ENCODE assay signal across 9 mouse cellular contexts in the genomic region with DNA sequence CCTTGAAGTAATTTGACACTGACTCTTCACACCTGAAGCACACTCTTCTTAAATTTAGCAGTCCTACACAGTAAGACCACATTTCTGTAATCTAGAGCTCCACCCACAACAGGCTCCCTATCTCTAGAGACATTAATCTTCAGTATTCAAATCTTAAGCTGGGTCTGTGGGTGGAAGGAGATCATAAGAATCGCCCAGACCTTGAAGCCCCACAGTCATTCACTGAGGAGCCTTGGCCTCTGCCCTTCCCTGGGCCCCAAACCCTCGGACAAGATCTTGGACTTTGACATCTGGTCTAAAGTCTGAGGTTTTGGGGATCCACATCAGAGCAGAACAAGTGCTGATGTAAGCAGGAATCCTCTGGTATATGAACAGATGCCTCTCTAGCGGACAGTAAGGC. TPM values are rescaled to one million over a fixed set of nuclear protein-coding genes. Genes with fewer than 3 reads are reported as not detected.
A peak's percentile ranks its signal among the peaks of the same experiment; 100 is the strongest.
DNase-seq lines count a peak whose midpoint lies in the region; ATAC-seq and TF ChIP-seq lines count a peak whose summit lies in the region.
"Had no signal": no experiment of that assay in that cellular context is flagged by ENCODE, and none has a peak within 500 bp of the region (broad histone marks: within the 10 kb centered on the region; RNA-seq: fewer than 3 reads in every experiment).

No protein-coding gene starts in this region.

- H3K4me3 ChIP-seq in neural tube, embryonic 11.5 days (ENCODE audit: low read depth, low read length): no peak overlapping the region
- peak overlapping the region; percentile 74 for H3K4me3 ChIP-seq in forebrain, embryonic 13.5 days
- H3K4me3 ChIP-seq in liver, embryonic 11.5 days (ENCODE audit: low read depth, low read length): peak overlapping the region; percentile 59
- H3K4me3 ChIP-seq in stomach, postnatal 0 days (ENCODE audit: low read depth, low read length): peak overlapping the region; percentile 75

- TF ChIP-seq EP300 in stomach, postnatal 0 days (optimal IDR thresholded peaks at IDR 0.05): no peak

- 48% methylated on average over 3 of the region's 3 CpGs for WGBS in neural tube, embryonic 11.5 days
- WGBS in forebrain, embryonic 13.5 days: 54% methylated on average over 3 of the region's 3 CpGs
- 35% methylated on average over 3 of the region's 3 CpGs for WGBS in liver, embryonic 11.5 days
- 59% methylated on average over 3 of the region's 3 CpGs for WGBS in stomach, postnatal 0 days

- ATAC-seq in neural tube, embryonic 11.5 days (ENCODE audit: insufficient read depth, low FRiP score, low TSS enrichment): no peak
- ATAC-seq in forebrain, embryonic 13.5 days: no peak
- ATAC-seq in liver, embryonic 11.5 days (replicated peaks; ENCODE audit: low FRiP score): peak; percentile 53
- ATAC-seq in stomach, postnatal 0 days (ENCODE audit: low FRiP score, low TSS enrichment): no peak

- TF ChIP-seq CTCF in stomach, postnatal 0 days (IDR thresholded peaks at IDR 0.05; ENCODE audit: low read depth): no peak

- H3K9ac ChIP-seq in neural tube, embryonic 11.5 days (ENCODE audit: low read length): no peak overlapping the region
- no peak overlapping the region for H3K9ac ChIP-seq in forebrain, embryonic 13.5 days
- H3K9ac ChIP-seq in liver, embryonic 11.5 days (ENCODE audit: low read depth, low read length): peak overlapping the region; percentile 77
- peak overlapping the region; percentile 87; the same call in 1 of the 2 replicates for H3K9ac ChIP-seq in stomach, postnatal 0 days (ENCODE audit: low read length)

- H3K4me2 ChIP-seq in neural tube, embryonic 11.5 days (ENCODE audit: low read depth): peak overlapping the region; percentile 98
- peak overlapping the region; percentile 91 for H3K4me2 ChIP-seq in forebrain, embryonic 13.5 days
- peak overlapping the region; percentile 99 for H3K4me2 ChIP-seq in liver, embryonic 11.5 days
- peak overlapping the region; percentile 99 for H3K4me2 ChIP-seq in stomach, postnatal 0 days (replicated peaks; ENCODE audit: low read depth)

- no peaks in the 10 kb centered on the region for H3K4me1 ChIP-seq in neural tube, embryonic 11.5 days (ENCODE audit: control insufficient read depth, insufficient read depth, low read length)
- peaks cover 6% of the 10 kb centered on the region; the same call in 1 of the 2 replicates for H3K4me1 ChIP-seq in forebrain, embryonic 13.5 days
- peaks cover 37% of the 10 kb centered on the region for H3K4me1 ChIP-seq in liver, embryonic 11.5 days (replicated peaks; ENCODE audit: control insufficient read depth, insufficient read depth, low read length)
- H3K4me1 ChIP-seq in stomach, postnatal 0 days (replicated peaks; ENCODE audit: control insufficient read depth, insufficient read depth): no peaks in the 10 kb centered on the region

- H3K9me3 ChIP-seq in neural tube, embryonic 11.5 days (ENCODE audit: control insufficient read depth, low read length): no peaks in the 10 kb centered on the region
- H3K9me3 ChIP-seq in forebrain, embryonic 13.5 days (replicated peaks): no peaks in the 10 kb centered on the region
- H3K9me3 ChIP-seq in liver, embryonic 11.5 days (ENCODE audit: control insufficient read depth, low read length): no peaks in the 10 kb centered on the region
- H3K9me3 ChIP-seq in stomach, postnatal 0 days (ENCODE audit: control insufficient read depth, low read length): no peaks in the 10 kb centered on the region

- no peak overlapping the region for H3K27ac ChIP-seq in neural tube, embryonic 11.5 days (ENCODE audit: low read depth, low read length)
- H3K27ac ChIP-seq in forebrain, embryonic 13.5 days: no peak overlapping the region
- H3K27ac ChIP-seq in liver, embryonic 11.5 days (ENCODE audit: low read depth, low read length): peak overlapping the region; percentile 79
- no peak overlapping the region for H3K27ac ChIP-seq in stomach, postnatal 0 days (replicated peaks)

- H3K27me3 ChIP-seq in neural tube, embryonic 11.5 days (ENCODE audit: control insufficient read depth, insufficient read depth, low read length): 0 out of 2 replicates have a peak, but pooled peaks cover 3% of the 10 kb centered on the region
- peaks cover 22% of the 10 kb centered on the region for H3K27me3 ChIP-seq in forebrain, embryonic 13.5 days
- H3K27me3 ChIP-seq in liver, embryonic 11.5 days (replicated peaks; ENCODE audit: control insufficient read depth, insufficient read depth, low read length): peaks cover 7% of the 10 kb centered on the region; the same call in 1 of the 2 replicates
- H3K27me3 ChIP-seq in stomach, postnatal 0 days (ENCODE audit: control insufficient read depth, insufficient read depth, low read length): no peaks in the 10 kb centered on the region

- no peaks in the 10 kb centered on the region for H3K36me3 ChIP-seq in neural tube, embryonic 11.5 days (ENCODE audit: control insufficient read depth, insufficient read depth, low read length)
- no peaks in the 10 kb centered on the region for H3K36me3 ChIP-seq in forebrain, embryonic 13.5 days (ENCODE audit: poor library complexity, severe bottlenecking)
- H3K36me3 ChIP-seq in liver, embryonic 11.5 days (ENCODE audit: control insufficient read depth, insufficient read depth, low read length): no peaks in the 10 kb centered on the region
- H3K36me3 ChIP-seq in stomach, postnatal 0 days (ENCODE audit: control insufficient read depth, insufficient read depth, low read length): no peaks in the 10 kb centered on the region

- no peak for DNase-seq in neural tube, embryonic 11.5 days (ENCODE audit: low spot score)
- DNase-seq in neural tube, embryonic 10.5 days (ENCODE audit: extremely low spot score, low spot score): no peak
- no peak for DNase-seq in liver, embryonic 11.5 days (ENCODE audit: low spot score)
- DNase-seq in stomach, postnatal 0 days (ENCODE audit: low spot score): no peak
- DNase-seq in urinary bladder, adult 2 months (ENCODE audit: low spot score): no peak
- no peak for DNase-seq in adrenal gland, adult 18-20 months (ENCODE audit: low spot score in 2 of 2)
- DNase-seq in right cerebral cortex, adult 2 months (ENCODE audit: low spot score in 2 of 2): no peak
- DNase-seq: layer of hippocampus, postnatal 36 days had no signal

RNA-seq across cellular contexts. Expression of gene A930018P22Rik, which starts 1.0 kb away (rescaled TPM):
- not detected in 2 replicates for polyA plus RNA-seq in neural tube, embryonic 11.5 days (2014; fragmentation: Nextera tagmentation; extraction: Ambion mirVana)
- not detected in 2 replicates for polyA plus RNA-seq in forebrain, embryonic 13.5 days (2015; fragmentation: Nextera tagmentation; extraction: Ambion mirVana)
- polyA plus RNA-seq in liver, embryonic 11.5 days (2014; fragmentation: Nextera tagmentation; extraction: Ambion mirVana): 0.23 TPM in 1 of 2 replicates, not detected in the other
- 0.47 and 0.53 TPM in 2 replicates for polyA plus RNA-seq in stomach, postnatal 0 days (2015; fragmentation: Nextera tagmentation; extraction: Ambion mirVana)
- 0.09 and 0.12 TPM in 2 replicates for polyA plus RNA-seq in urinary bladder, adult 2 months (2012; rRNA removed)
- total RNA-seq in adrenal gland, adult 18-20 months (2021): 1 to 10 TPM in 1 of 2 experiments, under 1 TPM in 1; 0.89 to 1.5 TPM
- total RNA-seq: layer of hippocampus, postnatal 36 days had no signal

RNA-seq across cellular contexts. Expression of gene Cd59a, which starts 27.9 kb away (rescaled TPM):
- polyA plus RNA-seq in neural tube, embryonic 11.5 days (2014; fragmentation: Nextera tagmentation; extraction: Ambion mirVana): 29.1 and 32.5 TPM in 2 replicates
- polyA plus RNA-seq in forebrain, embryonic 13.5 days (2015; fragmentation: Nextera tagmentation; extraction: Ambion mirVana): 7.9 and 8.1 TPM in 2 replicates
- polyA plus RNA-seq in liver, embryonic 11.5 days (2014; fragmentation: Nextera tagmentation; extraction: Ambion mirVana): 73.4 and 77.6 TPM in 2 replicates
- polyA plus RNA-seq in stomach, postnatal 0 days (2015; fragmentation: Nextera tagmentation; extraction: Ambion mirVana): 58.4 and 59.6 TPM in 2 replicates
- 122 and 131 TPM in 2 replicates for polyA plus RNA-seq in urinary bladder, adult 2 months (2012; rRNA removed)
- total RNA-seq in adrenal gland, adult 18-20 months (2021): 100 to 1,000 TPM in 1 of 2 experiments, 10 to 100 TPM in 1; 99.7 to 107 TPM

RNA-seq across cellular contexts. Expression of gene Cd59b, which starts 53.9 kb away (rescaled TPM):
- 3.5 and 4.8 TPM in 2 replicates for polyA plus RNA-seq in neural tube, embryonic 11.5 days (2014; fragmentation: Nextera tagmentation; extraction: Ambion mirVana)
- 1.2 and 2.4 TPM in 2 replicates for polyA plus RNA-seq in forebrain, embryonic 13.5 days (2015; fragmentation: Nextera tagmentation; extraction: Ambion mirVana)
- polyA plus RNA-seq in liver, embryonic 11.5 days (2014; fragmentation: Nextera tagmentation; extraction: Ambion mirVana): 8.7 and 10.6 TPM in 2 replicates
- polyA plus RNA-seq in stomach, postnatal 0 days (2015; fragmentation: Nextera tagmentation; extraction: Ambion mirVana): 5.5 and 6.4 TPM in 2 replicates
- polyA plus RNA-seq in urinary bladder, adult 2 months (2012; rRNA removed): 17.4 and 18.2 TPM in 2 replicates
- 10 to 100 TPM; 13.0 TPM for total RNA-seq in adrenal gland, adult 18-20 months (2021)

RNA-seq across cellular contexts. Expression of gene Gm10799, which starts 55.2 kb away (rescaled TPM):
- not detected in 2 replicates for polyA plus RNA-seq in neural tube, embryonic 11.5 days (2014; fragmentation: Nextera tagmentation; extraction: Ambion mirVana)
- not detected in 2 replicates for polyA plus RNA-seq in forebrain, embryonic 13.5 days (2015; fragmentation: Nextera tagmentation; extraction: Ambion mirVana)
- not detected in 2 replicates for polyA plus RNA-seq in liver, embryonic 11.5 days (2014; fragmentation: Nextera tagmentation; extraction: Ambion mirVana)
- not detected in 2 replicates for polyA plus RNA-seq in stomach, postnatal 0 days (2015; fragmentation: Nextera tagmentation; extraction: Ambion mirVana)
- not detected in 2 replicates for polyA plus RNA-seq in urinary bladder, adult 2 months (2012; rRNA removed)
- total RNA-seq in adrenal gland, adult 18-20 months (2021): not detected
- total RNA-seq: layer of hippocampus, postnatal 36 days had no signal

RNA-seq across cellular contexts. Expression of gene Gm10912, which starts 57.9 kb away (rescaled TPM):
- polyA plus RNA-seq in neural tube, embryonic 11.5 days (2014; fragmentation: Nextera tagmentation; extraction: Ambion mirVana): not detected in 2 replicates
- polyA plus RNA-seq in forebrain, embryonic 13.5 days (2015; fragmentation: Nextera tagmentation; extraction: Ambion mirVana): not detected in 2 replicates
- 0.10 TPM in 1 of 2 replicates, not detected in the other for polyA plus RNA-seq in liver, embryonic 11.5 days (2014; fragmentation: Nextera tagmentation; extraction: Ambion mirVana)
- polyA plus RNA-seq in stomach, postnatal 0 days (2015; fragmentation: Nextera tagmentation; extraction: Ambion mirVana): not detected in 2 replicates
- polyA plus RNA-seq in urinary bladder, adult 2 months (2012; rRNA removed): 0.12 and 0.25 TPM in 2 replicates
- under 1 TPM in 1 of 2 experiments, not detected in 1; 0.36 TPM for total RNA-seq in adrenal gland, adult 18-20 months (2021)

Comparison
In these comparisons a context has a peak if more than half of its experiments do, and no peak if none do; other contexts are left out.
1. H3K9ac ChIP-seq: peak in liver, embryonic 11.5 days (single experiment) and stomach, postnatal 0 days (single experiment); none in neural tube, embryonic 11.5 days (single experiment) and forebrain, embryonic 13.5 days (single experiment).
2. Peak in every context shown above with its lines, with median percentiles within 50 percentile points of each other: H3K4me2 ChIP-seq.